Mouse (Mus musculus) adrenal gland, postnatal 4 days (tissue): ENCODE results near the gene Otoa. TPM values are rescaled to one million over a fixed set of nuclear protein-coding genes. Genes with fewer than 3 reads are reported as not detected.
A peak's percentile ranks its signal among the peaks of the same experiment; 100 is the strongest.

Experiments used
- DNase-seq, 2 experiments: peaks; one replicate each; pipeline ENCODE4 v3.0.0; 2021 to 2022; ENCODE audit warnings: low spot score in 2 of 2, mixed read lengths in 2 of 2
- total RNA-seq, 2 experiments: library from RNA; stranded (reverse); gene quantifications; 2 replicates each; pipeline ENCODE4 v1.2.3; 2021

Otoa gene
- total RNA-seq, 2 experiments from 2014 or later = 1.7 to 1.9 TPM

DNA sequence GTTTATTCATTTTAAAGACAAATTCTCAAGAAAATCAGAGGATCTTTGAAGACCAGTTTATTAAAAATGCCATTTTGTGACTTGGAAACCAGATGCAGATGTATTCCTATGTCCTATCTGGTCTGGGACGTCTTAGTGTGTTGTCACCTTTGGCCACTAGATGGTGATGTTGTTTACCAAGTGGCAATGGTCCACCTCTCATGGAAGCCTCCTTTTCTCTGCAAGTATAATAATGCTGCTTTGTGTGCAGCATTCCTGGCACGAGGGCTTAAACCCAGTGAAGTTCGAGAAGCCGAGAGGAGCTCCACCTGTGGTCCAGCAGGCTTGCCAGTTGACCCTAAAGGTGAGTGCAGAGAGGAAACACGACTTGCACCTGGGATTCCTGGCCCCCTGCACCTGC is 3.6 kb upstream of the Otoa start:
- DNase-seq = no peak

DNA sequence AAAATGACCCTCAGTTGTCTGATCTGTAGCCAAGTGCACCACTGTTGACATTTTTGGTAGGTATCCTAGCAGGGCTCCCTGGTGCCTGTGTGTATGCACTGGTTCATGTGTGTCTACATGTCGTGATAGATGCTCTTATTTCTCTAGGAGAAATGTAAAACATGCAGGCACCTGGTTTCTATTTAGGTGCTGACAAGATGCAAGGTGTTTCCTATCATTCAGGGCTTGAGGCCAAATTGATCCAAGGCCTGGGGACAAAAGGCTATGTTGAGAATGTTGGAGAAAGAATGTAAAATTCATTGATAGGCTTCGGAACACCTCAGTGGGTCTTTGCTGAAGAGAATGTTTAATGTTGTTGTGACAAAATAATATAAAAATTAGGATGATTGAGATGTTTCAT is 366 bp downstream of the Otoa start:
- DNase-seq = no peak

DNA sequence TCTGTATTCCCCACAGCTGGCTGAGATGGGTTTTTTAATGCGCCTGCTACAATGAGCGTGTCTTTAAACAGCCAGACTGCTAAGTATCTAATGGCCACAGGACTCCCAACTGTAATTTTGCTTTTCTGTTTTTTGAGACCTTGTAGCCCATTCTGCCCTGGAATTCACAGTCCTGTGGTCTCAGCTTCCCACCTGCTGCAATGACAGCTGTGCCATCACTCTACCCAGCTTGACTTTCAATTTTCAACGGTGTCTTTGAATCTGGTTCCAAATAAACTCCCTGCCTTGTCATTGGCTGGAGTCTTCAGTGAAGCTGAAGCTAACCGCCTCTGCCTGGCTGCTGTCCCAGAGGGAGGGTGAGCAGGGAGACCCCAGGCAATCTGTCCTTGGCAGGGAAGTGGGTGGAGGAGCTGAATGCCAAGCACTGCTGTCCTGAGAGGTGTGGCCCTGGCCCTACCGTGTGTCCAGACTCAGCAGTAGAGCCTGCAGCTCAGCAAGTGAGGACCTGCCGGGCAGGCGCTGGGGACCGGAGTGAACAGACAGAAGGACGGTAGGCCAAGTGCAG is 1.6 kb downstream of the Otoa start:
- DNase-seq = no peak

DNA sequence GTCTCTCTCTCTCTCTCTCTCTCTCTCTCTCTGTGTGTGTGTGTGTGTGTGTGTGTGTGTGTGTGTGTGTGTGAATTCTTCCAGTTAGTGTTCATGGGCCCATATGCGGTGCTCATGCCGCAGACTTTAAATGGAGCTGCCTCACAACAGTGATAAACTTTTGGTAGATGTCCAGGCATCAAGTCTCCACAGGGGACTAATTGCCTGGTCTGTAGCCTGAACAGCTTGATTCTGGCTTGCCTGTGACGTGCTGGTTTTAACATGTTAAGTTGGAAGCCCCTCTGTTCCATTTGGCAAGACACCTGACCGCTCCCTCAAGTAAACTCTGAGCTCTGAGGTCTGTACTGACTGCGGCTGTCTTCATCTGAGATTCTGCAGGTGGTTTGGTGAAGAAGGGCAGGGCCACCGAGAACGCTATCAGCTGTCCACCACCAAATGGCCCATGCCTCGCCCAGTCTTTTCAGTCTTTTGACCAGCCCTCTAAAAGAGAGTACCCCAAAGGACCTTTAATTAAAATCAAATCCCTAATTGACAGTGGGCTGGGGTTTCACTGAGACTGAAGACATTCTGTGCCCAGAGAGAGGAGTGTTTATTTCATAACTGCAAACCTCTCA is 3.5 kb downstream of the Otoa start:
- no peak for DNase-seq

DNA sequence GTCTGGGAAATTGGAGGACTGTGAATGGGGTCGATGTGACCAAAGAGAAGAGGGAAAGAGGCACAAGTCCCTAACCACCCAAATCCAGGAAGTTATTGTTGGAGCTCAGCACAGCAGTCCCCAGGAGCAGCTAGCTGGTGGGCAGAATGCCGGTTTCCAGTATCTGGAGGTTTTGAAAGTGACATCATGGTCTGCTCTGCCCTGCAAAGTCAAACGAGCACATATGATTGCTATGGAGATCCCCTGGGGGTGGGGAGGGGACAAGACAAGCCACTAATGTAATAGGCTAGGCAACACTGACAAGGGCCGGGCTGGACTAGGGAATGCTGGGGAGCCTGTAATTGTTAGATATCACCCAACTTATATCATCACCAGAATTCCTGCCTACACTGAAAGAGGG is 4.0 kb downstream of the Otoa start:
- no peak for DNase-seq

DNA sequence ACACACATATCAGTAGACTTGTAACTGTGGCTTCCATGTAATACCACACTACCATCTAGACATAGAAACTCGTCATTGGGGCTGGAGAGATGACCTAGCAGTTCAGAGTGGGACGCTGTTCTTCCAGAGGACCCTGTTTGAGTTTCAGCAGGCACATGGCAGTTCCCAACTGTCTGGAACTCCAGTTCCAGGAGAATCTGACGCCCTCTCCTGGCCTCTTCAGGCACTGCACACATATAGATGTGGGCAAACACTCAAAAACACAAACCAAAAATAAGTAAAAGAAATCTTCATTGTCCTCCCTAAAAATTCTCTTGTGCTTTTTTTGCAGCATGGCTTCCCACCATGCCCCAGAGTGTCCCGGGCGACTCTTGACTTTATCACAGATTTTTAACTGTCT is 7.3 kb downstream of the Otoa start:
- no peak for DNase-seq

DNA sequence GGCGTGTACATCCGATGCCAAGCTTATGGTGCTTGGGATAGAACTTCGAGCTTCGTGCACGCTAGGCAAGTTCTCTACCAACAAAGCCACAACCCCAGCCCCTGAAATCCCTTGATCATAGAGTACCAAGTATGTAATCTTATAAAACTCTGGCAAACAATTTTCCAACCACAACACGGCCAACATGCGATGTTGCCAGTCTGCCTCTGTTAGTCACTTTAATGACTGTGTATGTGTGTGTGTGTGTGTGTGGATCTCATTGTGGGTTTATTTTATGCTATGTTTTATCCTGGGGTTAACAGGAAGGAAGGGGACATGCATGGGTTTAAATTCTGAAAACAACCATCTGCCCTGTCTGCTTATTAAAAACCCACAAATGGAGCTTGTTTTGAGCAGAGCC is 9.3 kb downstream of the Otoa start:
- no peak for DNase-seq

DNA sequence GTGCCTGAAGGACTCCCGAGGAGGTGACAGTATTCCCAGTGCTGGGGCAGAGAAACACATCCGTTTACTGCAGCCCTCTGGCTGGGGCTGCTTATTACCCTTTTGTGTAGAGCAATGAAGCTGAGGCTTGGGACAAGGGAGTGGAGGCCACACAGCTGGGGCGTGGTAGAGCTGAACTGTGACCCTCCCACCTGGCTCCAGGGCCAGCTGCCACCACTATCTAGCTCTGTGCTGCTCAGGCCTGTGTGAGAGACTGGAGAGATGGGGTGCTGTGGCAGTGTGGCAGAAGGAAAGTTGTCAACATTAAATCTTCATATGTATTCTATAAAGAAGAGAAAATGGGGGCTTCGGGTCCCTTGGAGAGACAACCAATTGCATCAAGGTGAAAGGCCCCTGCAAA is 11.6 kb downstream of the Otoa start:
- DNase-seq = no peak

DNA sequence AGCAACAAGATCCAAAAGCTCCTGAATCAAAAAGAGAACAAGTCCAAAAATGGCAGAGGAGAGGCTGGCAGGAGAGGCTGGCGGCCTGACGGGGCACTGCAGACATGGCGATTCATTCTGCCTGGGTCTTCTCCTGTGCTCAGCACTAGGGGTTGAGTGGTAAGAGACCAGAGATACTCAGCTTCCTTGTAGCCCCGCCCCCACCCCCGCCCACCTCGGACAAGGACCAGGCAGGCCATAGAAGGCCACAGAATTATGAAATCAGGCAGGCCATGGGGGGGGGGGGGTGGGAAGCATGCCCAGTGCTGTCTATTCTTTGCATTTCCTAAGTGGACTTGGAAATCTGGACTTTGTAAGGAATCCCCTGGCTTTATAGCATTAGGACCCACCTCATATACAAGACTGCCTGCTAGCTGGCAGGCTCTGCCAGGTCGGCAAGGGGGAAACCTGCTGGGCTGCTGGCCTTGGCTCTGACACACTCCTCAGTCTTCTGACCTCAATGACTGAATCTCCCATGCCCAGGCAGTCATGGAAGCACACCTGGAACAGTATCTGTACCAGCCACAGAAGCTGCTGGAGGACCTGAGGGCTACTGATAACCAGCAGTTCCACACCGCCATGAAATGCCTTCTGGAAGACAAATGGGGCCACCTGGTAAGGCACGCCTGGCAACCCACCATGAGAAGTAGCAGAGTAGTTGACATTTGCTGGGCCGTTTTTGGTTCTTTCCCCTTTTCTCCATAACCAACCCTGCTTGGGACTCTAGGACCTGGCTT is 17.4 kb downstream of the Otoa start:
- no peak for DNase-seq

DNA sequence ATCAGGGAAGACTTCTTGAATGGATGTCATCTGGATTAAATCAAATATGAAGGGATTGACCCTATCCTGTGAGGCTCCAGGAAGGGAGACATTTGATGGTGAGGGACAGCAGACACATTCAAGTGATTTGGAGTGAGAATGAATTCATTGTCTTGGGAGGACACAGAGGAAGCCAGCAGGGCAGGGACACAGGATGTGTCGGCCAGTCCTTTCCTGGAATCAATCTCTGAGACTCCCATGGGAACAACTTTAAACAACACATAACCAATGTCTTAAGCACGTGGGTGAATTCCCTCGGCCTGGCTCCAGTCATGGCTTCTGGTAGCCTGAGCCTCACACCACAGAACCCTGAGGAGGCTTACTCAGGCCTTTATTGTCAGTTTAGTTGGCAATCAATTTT is 26.4 kb downstream of the Otoa start:
- no peak for DNase-seq

DNA sequence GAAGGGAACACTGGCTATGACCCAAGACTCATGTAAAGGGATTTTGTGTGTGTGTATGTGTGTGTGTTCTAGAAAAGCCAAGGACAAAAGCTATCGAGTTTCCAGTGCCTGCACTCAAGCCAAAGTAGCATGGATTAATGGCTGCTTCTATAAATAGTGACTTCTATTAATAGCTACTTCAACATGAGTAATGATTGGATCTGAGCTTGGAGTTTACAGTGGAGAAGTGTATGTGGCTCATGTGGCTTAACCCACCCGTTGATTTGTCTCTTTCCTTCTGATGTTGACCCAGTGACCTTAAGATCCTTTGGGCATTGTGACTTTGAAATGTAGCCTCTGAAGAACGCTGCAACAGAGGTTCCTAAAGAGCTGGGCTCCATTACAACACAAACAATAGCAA is 29.9 kb downstream of the Otoa start:
- no peak for DNase-seq

DNA sequence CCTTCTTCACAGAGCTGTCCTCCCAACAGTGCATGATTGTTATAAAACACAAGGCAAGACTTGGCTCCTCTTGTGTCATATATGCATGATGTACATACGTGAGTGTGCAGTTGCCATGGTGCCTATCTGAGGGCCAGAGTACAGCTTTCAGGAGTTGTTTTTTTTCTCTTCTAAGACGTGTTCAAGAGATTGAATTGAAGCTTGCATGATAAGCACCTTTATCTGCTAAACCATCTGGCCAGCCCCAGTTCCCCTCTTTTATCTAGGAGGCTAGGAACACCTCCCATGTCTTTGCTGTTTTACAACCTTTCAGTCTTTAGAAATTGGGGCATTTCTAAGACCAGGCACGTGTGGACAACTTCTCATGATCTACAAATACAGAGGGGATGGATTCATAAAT is 30.3 kb downstream of the Otoa start:
- no peak for DNase-seq

DNA sequence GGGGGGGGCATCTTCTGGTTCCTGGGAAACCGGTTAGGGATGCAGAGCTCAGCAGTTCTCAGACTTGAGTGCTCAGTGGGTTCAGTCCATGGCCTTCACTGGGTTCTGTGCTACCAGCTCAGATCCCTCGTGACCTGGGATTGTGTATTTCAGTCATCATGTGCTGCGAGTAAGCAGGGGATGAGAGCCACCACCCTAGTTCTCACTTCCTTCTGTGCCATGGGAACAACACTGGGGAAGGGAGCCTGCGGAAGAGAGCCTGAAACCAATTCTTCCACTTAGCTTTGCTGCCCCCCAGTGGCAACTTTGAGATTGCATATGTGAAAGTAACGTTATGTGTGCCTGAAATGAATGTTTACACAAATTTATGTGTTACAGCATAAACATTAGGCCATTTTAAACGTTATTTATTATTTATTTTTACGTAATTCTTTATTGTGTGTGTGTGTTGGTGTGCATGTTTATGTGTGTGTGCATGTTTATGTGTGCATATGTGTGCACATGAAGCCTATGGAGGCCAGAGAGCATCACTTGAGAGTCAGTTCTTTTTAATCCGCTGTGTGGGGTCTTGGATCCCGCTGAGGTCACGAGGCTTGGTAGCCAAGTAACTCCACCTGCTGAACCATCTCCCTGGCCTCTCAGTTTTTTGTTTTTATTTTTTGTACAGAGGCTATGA is 38.8 kb downstream of the Otoa start:
- DNase-seq = peak; percentile 66 to 67

DNA sequence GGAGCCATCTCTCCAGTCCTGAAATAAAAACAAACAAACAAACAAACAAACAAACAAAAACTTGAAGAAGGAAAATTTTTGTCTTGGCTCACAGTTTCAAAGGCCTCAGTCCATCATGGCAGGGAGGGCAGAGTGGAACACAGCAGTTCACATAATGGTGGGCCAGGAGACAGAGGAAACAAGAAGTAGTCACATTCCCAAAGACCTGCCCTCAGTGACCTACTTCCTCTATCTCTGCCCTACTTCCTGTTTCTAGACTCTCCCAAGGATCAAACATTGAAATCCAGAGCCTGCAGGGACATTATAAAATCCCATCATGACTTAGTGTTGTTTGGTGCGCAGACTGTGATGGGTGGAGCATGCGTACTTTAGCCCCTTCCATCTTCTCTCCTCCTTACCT is 49.4 kb downstream of the Otoa start:
- DNase-seq = no peak

DNA sequence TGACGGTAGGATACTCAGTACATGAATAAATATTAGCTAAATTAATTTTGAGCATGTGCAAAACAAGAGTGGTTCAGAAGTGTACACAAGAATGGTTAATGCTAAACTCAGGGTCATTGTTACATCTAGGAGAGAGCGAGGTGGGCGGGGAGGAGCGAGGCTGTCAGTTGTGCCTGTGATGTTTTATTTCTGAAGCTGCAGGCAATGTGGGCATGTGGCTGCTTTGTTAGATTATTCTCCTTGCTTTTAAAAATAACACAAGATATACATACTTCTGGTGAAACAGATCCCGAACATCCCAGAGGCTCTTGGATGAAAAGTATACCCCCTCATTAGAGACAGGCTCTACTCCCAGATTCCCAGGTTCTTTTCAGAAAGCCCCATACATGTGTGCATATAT is 59.8 kb downstream of the Otoa start:
- DNase-seq = no peak

DNA sequence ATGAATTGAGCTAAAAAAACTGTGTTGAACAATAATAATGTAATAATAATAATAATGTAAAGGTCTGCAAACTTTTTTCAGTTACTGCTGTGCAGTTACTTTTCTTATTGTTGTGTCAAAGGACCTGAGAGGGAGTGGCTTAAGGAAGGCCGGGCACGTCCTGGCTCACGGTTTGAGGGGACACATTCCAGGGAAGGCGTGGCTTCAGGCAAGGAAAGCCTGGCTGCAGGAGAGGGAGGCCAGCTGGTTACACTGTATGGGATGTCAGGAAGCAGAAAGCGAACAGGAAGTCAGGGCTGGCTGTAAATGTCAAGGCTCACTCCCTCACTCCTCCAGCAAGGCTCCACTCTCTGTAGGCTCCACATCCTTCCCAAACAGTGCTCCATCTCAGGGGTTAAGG is 69.2 kb downstream of the Otoa start:
- DNase-seq = no peak

DNA sequence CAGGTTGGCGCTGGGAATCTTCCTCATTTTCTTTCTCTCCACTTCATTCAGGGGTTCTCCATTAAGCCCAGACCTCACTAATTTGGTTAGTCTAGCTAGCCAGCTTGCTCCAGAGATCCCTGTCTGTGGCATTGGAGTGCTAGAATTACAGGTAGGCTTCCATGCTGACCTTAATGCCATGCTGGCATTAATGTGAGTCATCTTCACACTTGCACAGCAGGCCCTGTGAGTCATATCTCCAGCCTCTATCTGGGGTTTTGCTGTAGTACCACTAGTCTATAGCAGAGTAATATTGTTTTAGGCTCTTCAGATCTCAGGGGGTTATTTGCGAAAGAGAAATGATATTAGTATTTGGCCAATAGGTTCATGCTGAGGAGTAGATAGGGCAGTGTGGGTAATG is 70.7 kb downstream of the Otoa start:
- no peak for DNase-seq

DNA sequence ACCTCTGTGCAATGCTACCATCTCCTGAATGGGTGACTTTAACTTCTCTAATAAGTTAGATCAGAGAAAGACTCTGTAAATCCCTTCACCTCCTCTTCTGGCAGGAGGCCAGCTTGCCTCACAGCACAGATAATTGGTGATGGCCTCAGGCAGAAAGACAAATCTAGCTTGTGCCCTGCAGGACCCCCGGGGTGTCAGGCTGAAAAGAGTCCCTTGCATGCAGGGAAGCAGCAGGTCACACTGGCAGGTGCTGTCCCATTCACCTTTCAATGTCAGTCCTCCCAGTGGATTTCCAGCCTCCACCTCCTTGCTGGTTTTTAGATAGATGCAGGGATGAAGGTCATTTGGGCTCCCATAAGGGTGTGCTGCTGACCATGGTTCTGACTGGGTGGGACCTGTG is 84.2 kb downstream of the Otoa start:
- no peak for DNase-seq

DNA sequence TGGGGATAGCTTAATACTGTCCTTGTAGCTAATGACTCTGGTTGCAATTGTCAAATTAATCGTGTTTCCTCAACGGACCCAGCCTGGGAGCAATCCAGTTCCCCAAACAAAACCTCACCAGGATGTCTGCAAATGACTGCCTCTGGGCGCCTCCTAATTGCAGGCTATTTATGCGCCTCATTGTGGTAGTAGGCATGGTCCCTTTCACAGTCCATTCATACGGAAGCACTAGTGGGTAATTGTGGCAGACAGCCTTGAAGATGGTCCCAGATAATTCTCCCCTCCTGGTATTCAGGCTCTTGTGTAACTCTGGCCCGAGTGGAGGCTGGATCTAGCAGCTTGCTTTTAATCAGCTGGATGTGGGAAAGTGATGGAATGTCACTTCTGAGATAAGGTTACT is 90.4 kb downstream of the Otoa start:
- DNase-seq = no peak

DNA sequence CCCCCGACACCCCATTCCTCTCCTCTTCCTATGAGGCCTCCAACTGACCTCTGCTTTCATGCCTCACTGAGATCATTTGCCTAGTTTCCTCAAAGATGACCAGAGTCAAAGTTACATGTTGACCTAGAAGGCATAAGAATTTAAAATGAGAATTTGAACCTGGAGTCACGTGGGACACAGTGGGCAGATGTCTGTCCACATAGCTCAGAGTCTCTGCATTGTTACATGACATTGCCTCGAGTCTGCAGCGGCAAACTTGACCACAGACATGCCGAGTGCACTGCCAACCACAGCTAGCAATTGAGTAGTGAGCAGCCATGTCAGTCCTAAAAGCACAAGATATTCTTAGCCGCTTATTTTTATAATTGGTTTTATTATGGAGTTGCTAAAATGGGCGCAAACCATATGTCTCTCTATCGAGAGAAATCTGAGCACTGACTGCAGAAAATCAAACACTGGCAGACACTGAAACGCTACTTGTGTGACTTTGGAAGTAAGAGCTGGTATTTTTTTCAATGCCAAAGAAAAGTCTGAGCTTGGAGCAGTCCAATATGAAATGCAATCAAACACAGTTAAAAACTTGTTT is 105.8 kb downstream of the Otoa start:
- no peak for DNase-seq

DNA sequence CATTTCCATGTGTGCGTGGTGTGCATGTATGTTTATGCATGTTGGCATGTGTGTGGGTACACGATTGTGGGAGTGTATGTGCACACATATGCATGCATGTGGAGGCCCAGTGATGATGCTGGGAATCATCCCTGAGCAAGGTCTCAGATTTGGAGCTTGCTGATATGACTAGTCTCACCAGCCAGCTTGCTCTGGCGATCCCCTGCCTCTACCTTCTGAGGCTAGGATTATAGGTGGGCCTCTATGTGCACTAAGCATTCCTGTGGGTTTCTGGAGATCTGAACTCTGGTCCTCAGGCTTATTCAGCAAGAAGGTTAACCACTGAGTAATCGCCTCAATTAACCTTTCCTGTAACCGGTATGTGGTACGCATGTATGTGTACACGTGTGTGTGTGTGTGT is 107.5 kb downstream of the Otoa start:
- DNase-seq = no peak

DNA sequence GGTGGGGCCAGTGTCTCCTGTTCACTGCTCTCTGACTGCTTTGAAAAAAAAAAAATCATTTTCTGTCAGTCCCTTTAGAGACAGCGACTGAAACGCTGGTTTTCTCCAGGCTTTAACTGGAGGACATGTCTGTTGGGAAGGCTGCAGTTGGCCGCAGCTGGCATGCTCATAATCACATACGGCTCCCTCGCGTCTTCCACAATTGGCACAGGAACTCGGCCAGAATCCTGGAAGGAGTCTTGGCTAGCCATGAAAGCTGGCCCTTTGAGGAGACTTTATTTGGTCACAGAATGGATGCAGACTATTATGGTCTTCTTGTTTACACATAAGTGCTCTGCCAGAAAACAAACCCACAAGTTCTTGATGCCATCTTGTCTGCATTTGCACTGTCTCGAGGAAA is 117.5 kb downstream of the Otoa start:
- no peak for DNase-seq
